Mouse (Mus musculus) MN1 (cell line): ENCODE data around the gene Hspb3.

ENCODE experiments used
- DNase-seq: peaks from one replicate; pipeline ENCODE4 v3.0.0-alpha.2; 2016; ENCODE audit warnings: low spot score

The Hspb3 gene

DNA sequence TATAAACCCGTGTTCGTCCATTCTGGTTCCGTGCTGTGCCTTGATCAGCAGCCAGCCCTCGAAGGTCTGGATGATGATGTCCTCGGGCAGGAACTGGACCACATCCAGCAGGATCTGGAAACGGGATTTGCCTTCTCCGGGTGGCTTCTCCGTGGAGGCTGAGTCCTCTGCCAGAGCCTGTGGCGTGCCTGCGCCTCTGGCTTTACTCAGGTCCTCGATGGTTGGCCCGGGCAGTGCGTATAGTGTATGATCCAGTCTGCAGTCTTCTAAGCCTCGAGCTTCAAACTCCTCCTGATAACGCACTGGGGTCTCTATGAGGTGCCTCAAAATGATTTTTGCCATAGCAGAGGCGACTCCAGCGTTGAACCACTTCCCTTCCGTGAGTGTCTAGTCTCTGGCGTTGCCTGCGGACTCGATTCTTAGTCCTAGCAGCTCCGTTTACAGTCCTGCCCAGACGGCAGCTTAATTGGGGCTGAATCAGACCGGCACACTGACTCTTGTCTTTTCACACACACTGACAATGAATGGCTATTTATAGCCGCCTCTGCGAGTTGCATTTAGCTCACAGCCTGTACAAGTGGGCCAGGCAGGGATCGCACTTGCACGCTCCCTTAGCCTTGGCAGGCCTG is at the start of gene Hspb3:
Gene Hspb3, minus strand, starts transcription at position 526 of the 629 bp plus-strand sequence.
- DNase-seq: peak; percentile 60

DNA sequence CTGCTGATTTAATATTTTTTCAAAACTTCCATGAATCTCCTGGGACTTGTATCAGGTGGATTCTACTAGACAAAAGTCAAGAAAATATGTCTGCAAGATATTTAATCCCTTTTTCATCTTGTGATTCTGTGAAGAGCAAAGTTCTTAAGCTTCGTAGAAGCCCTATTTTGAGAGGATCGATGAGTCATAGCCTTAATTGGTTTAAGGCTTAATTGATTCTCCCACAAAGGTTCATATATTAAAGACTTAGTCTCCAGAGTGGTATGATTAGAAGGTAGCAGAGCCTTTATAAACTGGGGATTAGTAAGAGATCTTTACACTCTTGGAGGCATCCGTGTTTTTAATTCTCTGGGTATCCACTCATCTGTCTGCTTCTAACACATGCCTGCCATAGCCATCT is 49.7 kb upstream of the Hspb3 start:
- DNase-seq: peak; percentile 54

DNA sequence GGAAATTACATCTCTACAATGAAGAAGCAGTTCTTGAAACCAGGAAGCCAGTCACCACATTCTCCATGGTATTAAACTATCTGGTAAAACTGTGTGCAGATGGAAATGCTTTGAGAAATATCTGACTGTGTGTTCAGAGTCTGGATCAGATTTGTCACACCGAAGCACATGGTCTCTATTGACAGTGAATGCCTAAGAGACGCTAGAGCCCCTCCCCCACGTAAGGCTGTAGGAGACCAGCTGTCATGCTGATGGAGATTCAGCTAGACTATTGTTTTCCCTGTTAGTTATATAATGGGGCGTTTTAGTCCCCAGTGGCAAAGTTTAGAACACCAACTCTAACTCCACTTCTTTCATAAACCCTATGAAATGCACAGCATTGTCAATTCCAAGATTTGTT is 42.7 kb upstream of the Hspb3 start:
- DNase-seq: no peak

DNA sequence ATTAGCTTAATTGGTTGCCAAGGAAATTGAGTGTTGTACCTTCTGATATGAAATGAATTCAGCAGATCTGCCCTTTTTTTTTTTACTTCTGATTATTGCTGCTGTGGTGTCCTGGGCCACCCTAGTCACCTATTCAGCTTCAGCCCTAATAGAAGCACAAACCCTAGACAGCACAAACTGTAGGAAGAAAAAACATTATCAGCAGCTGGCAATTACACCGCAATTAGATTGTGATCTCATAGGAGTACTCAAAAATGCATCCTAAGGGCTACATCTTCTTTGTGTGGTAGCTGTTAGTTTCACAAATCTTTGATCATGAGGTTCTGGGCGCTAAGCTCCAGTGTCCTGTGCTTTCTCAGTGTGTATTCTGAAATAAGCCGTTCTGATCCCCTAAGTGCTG is 37.7 kb upstream of the Hspb3 start:
- no peak for DNase-seq

DNA sequence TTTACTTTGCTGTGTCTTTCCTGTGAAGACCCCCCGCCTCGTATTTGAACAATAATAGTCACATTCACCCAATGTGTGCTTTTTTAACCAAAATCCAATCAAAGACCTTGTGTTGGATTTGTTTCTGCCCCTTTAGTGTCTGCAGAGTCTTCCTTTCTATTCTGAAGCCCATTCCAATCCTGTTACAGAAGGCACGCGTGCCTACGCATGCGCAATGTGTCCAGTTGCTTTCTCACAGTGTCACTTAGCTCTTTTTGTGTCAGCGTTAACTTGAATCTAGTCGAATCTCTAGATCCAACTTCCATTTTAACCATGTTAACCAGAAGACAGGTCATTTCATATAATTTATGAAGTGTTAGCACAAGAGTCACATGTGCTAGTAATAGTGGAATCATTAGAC is 36.5 kb upstream of the Hspb3 start:
- no peak for DNase-seq

DNA sequence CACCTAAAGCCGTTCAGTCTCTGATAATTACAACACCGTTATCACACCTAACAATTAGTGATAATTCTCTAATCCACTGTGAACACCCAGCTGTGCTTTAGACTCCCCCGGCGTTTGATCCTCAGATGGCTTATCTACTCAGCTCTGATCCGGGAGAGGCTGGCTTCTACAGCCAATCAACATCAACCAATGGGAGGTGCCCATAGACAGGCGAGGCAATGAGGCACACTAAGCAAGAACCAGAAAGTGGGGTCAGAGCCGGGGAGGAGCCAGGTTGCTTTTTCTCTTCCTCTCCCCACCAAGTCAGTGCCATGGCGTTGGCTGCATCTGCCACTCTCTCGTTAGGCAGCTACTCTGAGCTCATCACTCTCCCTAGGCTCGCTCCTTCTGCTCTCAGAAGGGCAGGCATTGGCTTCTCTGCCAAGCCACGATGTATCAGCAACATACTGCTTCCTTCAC is 36.0 kb upstream of the Hspb3 start:
- DNase-seq: no peak

DNA sequence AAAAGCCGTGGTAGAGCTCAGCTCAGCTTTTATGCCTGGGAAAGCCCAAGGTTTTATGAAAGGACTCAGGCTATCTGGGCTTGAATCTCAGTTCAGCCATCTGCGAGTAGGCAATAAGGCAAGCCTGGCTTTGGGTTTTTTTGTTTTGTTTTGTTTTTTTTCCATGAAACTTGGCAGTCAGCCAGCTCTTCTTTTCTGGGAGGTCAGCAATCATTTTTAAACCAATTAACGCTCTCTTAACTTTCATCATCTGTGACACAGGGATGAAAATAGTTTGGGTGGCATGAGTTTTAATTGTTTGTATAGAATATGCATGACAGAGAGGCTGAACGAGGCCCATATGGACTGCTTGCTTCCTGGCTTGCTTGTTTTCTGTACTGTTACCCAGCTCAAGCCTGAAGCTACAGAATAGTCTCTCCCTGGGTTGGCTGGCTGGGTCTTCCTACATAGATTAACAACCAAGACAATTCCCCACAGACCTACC is 33.4 kb upstream of the Hspb3 start:
- peak; percentile 89 for DNase-seq

DNA sequence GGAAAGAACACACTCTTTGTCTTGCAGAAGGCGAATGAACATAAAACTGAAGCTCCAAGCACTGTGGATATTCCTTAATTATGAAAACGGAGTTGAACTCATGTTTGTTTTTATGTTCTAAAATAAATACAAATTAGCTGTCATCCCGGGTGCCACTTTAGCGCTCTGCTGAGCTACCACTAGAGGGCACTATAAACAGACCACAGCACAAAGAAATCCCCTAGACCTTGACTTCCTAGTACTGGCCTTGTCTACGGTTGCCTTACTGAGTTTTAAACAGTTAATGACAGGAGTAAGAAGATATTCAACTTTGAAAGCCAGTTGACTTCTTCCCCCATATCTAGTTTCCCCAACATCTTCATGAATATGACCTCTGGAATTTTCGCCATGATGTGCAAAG is 29.9 kb upstream of the Hspb3 start:
- DNase-seq: peak; percentile 69

DNA sequence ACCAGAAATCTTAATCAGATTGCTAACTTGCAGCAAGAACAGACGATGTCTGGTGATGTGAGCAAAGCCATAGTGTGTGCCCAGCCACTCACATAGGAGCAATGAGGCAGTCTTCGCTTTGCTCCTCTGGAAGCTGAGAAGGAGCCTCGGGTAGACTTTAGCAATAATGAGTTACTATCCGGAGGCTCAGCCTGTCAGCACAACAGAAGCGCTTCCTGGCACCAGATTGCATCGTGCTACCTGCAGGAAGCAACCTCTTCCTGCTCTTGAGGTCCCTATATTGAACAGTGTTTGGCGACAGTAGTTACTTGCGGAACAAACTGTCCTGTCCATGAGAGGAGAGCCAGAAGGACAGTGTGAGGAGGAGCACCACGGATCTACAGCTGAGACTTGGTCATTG is 28.2 kb upstream of the Hspb3 start:
- DNase-seq: no peak

DNA sequence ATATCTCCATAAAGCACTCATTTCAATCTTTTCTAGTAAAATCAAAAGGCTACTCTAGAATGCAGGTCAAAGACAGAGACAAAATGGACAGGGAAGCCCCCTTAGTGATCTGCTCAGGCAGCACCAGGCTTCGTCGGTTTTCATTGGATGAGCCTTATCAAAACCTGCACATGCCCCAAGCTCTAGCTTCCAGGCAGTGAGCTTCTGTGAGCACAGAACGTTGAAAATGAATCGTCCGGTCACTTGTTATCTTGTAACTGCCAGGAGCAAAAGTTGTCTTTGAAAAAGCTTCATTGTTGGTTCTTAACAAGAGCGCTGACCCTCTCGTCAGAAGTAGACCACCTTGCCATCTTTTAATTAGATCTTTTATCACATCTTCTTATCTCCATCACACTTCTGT is 26.4 kb upstream of the Hspb3 start:
- DNase-seq: no peak

DNA sequence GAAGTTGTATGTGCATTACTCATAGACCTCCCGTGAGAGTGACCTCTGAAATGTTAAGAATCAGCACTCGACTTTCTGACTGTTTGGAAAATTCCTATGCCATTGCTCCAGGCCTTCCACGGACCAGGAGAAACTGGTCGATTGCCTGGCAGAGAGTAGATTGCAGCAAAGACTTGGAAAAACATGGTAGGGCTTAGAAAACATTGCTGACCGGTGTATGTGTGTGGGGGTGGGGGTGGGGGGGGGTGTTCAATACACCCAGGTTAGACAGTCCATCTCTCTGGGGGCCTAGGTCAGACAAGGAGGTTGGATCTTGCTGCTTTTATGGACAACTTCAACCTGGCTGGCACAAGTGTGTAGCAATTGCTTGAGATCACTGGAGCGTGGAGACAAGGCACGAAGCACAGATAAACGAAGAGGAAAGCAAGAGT is 23.2 kb upstream of the Hspb3 start:
- no peak for DNase-seq

DNA sequence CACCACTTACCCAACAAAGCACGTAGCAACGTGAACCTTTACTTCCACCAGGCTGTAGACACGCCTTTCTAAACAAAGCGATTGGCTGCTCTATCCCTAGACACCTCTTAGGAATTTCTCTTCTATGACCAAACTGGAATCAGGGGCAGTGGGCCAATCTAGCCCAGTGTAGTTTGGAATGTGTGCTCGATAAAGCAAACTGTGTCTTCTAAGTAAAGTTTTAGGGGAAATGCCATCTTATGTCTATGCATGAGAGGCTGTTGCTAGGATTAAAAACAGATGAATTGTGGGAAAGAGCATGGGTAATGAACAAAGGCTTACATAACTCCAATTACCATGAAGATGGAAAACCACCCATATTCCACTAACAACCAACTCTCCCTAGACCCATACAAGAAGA is 19.3 kb upstream of the Hspb3 start:
- no peak for DNase-seq

DNA sequence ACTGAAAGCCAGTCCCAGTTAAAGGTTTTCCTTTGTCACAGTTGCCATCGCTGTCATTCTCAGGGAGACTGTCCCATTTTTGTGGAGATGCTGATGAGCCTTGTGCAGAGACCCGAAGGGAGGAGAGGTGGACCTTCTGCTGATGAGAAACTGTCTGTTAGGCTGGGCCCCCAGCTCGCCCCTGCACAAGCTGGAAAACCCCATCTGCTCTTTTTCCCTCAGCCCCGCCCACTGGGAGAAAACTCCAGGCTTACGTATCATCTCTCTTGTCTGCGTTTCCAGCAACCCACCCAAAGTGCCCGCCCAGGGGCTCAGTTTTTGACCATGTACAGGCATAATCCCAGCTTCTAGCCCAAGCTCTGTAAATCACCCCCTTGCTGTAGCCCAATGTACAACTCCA is 17.2 kb upstream of the Hspb3 start:
- DNase-seq: no peak

DNA sequence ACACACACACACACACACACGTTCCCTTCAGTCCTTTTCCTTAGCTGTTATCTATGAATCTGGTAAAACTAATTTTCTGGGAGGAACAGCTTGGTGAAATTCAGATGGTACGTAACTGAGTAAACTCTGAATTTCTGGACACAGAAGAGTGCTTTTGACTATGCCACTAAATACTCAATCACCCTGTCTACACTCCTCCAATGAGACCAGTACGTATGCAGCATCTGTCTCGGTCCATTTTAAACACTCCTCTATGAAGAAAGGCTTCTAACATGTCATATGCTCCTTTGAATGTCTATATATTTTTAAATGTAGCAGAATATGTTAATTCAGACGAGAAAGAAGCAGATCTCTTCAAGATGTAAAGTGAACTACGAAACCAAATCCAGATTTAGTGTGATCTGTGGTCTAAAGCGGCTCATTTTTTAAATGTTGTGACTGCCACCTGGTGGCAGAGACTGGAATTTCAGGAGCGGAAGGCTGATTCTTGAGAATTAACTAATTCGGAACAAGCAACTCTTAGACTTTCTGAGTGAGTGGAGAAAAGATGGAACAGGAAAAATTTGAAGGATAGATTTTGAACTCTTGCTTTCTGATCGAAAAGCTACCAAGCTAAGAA is 6.1 kb upstream of the Hspb3 start:
- peak; percentile 75 for DNase-seq

DNA sequence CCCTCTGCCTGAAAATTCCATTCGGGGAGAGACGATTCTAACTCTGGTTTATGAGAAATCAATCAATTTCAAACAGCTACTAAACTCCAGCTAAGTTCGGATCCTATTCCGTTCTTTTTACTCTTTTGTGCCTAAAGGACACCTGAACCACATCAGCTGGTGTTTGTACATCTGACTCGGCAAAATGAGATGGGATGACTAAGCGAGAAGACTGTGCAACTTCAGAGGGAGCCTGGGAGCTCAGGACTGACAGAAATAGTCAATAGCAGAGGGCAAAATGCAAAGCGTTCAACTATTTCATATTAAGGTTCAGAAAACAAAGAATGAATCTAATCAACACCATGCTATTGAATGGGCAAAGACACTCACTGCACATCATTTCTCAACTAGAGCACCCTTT is 407 bp upstream of the Hspb3 start:
- no peak for DNase-seq

DNA sequence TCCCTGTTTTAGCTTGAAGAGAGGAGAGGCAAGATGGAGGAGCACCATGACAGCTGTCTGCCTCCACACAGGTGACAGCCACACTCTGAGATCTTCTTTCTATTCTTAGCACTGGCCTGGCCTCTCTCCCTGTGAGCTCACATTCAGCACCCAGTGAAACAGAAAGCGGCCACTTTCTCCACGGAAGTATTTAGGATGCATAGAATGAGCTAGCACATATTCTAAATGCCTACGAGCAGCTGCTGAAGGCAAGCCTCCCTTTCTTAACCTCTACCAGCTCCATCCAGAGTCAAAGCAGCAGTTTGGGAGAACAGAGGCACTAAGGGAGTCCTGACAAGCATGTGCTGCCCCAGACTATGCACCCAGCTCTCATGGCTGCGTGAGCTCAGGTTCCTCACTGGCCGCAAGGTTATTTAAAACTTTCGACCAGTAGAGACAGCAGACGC is 1.6 kb downstream of the Hspb3 start:
- DNase-seq: no peak

DNA sequence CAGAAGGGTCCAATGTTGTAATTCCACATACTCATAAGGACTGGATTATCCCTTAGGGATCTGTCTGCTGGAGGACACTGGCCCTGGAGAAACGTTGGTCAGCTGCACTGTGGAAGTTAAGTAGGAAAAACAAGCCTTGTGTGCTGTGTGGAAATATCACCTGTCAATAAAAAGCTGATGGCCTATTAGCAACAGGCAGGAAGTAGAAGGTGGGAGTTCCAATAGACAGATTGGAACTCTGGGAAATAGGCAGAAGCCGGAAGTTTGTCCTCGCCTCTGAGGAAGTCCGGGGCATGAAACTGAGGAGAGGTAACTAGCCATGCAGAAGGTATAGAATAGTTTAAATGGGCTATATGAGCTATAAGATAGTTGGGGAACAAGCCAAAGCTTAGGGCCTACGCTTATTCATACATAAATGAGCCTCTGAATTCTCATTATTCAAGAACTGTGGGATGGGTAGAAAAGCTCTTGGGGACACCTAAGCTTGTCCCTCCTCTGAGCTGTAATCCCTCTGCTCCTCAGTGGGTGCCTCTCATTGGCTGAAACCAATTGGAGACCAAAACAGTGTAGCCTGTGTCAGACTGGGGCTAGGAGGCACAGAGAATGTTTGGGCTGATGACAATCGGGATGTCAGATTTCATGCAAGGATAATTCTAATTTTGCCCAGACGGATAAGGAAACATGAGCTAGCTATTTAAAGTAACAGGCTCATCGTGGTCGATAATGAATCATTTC is 2.7 kb downstream of the Hspb3 start:
- DNase-seq: peak; percentile 56

DNA sequence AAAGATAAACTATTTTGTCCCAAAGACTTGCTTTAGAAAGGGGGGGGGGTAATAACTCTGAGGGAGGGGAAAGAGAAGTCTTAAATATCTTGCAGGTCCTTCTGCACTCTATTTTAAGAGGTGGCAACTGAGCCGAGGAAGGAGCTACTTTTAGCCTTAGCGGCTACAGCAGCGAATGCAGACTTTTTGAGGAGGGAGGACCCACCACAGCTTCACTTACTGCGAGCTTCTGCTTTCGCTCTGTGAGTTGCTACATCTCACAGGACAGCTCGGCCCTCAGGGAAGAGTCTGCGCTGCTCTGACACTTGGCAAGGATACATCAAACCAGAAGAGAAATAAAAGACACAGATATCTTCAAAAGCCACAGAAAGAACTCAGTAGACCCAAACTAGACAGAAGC is 6.3 kb downstream of the Hspb3 start:
- DNase-seq: no peak

DNA sequence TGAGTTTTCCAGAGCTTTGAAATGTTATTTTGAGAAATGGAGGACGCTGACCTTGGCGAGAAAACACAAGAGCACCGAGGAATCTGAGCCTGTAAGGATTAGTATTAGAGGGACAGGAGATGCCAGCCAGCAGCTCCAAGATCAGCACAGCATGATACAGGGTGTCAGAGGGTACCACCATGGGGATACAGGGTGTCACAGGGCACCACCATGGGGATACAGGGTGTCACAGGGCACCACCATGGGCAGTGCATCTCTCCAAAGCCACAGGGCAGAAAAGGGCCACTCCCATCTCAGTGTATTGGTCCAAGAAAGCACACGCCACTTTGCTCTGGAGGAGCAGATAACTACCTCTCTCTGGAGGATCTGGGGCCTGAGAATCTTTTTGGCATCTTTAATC is 6.8 kb downstream of the Hspb3 start:
- DNase-seq: no peak

DNA sequence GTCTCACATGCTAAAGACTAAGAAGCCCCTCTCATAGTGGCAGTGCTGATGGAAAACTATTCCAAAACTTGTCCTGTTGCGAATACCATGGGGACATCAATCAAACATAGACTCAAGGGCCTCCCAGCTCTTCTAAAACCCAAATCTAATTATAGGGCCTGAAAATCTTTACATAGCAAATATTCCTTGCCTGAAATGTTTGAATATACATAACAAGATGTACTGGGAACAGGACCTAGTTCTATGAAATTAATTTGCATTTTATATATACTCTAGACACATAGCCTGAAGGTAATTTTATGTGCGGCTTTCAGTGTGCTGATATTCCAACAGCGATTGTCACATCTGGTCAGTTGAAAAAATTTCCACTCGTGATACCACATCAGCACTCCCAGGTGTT is 8.0 kb downstream of the Hspb3 start:
- no peak for DNase-seq

DNA sequence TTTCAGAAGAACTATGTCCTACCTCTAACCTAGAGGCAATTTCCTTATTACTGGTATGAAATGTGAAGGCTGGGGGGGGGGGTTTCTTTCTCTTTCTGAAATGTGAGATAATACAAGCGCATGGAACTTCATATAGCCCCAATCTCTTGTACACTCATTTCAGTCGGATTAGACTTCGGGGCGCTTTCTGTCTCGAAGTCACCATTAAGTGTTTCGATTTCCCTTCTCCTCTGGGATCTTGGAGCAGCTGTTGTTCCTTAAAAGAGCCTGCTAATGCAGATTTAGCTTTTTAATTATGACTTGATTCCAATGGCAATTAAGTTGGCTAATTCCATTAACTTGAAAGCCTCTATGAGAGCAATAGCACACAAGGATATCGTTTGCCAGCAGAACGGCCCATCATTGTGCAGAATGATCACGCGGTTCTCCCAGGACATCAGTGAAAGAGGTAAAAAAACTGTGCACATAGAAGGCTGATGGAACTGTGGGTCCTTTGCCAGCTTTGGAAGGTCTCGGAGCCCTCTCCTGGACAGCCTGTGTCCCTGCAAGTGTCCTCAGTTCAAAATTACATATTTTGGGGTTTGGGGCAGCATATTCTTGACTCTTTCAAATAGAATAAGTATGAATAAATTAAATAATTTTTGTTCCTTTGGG is 22.4 kb downstream of the Hspb3 start:
- peak; percentile 75 for DNase-seq

DNA sequence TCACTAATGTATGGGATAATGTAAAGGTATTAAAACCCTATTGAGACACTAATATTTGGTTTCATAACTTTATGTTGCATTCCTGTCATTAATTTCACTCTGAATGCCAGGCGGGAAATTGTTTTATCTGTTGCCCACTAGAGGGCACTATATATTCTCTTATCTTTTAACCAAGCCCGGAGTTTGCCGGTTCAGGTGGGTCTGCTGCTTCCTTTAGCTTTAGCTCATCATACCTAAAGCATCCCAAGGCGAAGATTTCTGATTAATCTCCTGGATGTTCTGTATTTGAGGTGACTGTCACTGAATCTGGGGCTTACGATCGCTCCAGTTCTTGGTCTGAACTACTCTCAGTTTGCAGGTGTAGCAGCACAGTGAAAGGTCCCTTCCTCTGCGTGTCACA is 24.6 kb downstream of the Hspb3 start:
- peak; percentile 70 for DNase-seq

DNA sequence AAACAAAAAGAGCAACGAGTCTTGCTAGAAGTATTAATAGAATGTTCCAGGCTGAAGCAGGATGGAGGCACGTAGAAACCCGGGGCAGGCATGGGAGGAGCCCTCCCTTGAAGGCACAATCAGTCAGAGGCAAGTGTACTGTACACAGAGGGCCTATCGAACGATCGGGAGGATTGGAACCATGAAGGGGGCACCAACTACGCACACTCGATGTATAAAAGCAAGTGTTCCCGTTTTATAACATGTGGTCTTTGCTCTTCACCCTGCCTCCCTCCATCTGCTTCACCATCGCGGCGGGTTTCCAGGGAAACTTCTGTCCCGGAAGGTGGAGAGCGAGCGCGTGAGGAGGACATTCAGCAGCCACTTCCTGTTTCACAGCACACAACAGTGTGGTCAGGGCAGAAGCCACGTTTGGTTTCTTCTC is 27.7 kb downstream of the Hspb3 start:
- DNase-seq: no peak
